Mouse (Mus musculus) Patski (cell line): ENCODE data around the gene Olfr395. TPM values are rescaled to one million over a fixed set of nuclear protein-coding genes. Genes with fewer than 3 reads are reported as not detected.
"Not testable (repeated sequence)": the region's sequence is repeated elsewhere in the genome, so short reads cannot be mapped to it uniquely, and the experiment has no call there.

Experiments used
- ATAC-seq: fragments of 100-300 bp; one replicate; pipeline ENCODE4 v1.8.0; 2021
- CTCF ChIA-PET: fragments of 350-600 bp; sonication (Branson Sonifier 250); formaldehyde crosslinking; loops from one replicate; lab custom pipeline; 2022; ENCODE audit warnings: inconsistent platforms; lab: Charles Lee
- POLR2A ChIA-PET: fragments of 350-600 bp; sonication (Branson Sonifier 250); formaldehyde crosslinking; loops from one replicate; lab custom pipeline; 2022; ENCODE audit warnings: antibody characterized with exemption, inconsistent platforms; lab: Charles Lee
- DNase-seq: peaks from one replicate; pipeline ENCODE4 v3.0.0-alpha.2; 2011; ENCODE audit warnings: low read depth, low spot score
- H3K27me3 ChIP-seq: fragments of 371-371 bp; one replicate; pipeline ENCODE4 v1.5.1; 2021
- CTCF ChIP-seq: fragments of 100-300 bp; IDR thresholded peaks from one replicate; pipeline ENCODE4 v1.5.1; 2021
- in situ Hi-C: fragments of 300-500 bp; cut with MboI; formaldehyde crosslinking; loops from 3 replicates; pipeline ENCODE4 v1.11.1; 2018; ENCODE audit warnings: low pct_unique_long_range_greater_than_20kb, mixed read lengths
- polyA plus RNA-seq: library from polyadenylated mRNA; unstranded; gene quantifications from one replicate; pipeline ENCODE4 v1.2.3, GENCODE M21; 2021

Olfr395 gene
- polyA plus RNA-seq = not detected

DNA sequence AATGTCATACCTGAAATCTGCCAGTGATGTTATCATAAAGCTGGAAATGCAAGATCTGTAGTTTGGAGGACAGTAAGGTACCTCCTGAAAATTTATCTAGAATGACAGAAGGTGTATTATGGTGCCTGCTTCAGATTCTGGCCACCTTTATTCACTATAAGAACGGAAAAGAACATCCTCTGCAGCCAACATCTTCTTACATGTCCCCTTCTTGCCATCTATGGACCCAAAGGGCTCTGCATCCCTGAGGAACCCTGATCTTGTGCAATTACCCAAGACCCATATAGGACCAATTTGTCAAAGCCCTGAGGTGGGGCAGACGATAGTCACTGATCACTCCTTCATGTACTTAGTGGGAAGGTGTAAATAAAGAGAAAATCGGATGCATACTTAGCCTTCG, at the start of gene Olfr395:
Olfr395 (minus strand) TSS at position 101 of the 400 bp plus-strand sequence.
- POLR2A ChIA-PET, ATAC-seq, in situ Hi-C loops, DNase-seq, H3K27me3 ChIP-seq, CTCF ChIA-PET: not testable (repeated sequence)

GRCm38 (mm10) chr11:73936377-73936776, 27.3 kb upstream of the Olfr395 start, which contains the start of gene Olfr23:
Gene Olfr23, plus strand, starts transcription at chr11:73936677.
- in situ Hi-C loops = no loop called here
- DNase-seq (no peak), ATAC-seq (no peak)
- POLR2A ChIA-PET = no interaction called here
- H3K27me3 ChIP-seq = no peaks in the 10 kb centered on the region
- CTCF ChIA-PET = no interaction called here
- TF ChIP-seq CTCF = no peak

DNA sequence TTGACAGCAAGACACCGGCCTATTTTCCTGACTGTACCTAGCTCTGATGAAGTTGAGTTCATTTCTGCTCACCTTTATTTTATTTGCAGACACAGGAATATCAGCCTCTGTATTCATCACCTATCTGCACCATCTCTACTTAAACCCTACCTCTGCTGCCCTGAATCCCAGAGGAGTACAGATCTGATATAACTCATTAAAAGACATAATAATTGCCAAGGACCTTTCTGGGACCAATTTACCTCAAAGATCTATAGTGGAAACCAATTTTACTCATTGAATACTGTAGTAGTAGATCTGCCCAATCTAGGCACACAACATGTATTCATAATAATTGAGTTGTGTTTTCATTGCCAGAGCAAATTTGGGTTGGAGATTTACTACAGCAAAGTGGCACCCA, 18.4 kb downstream of the Olfr395 start, which contains the start of gene Olfr394:
Olfr394 (minus strand) TSS at position 101 of the 400 bp plus-strand sequence.
- no peak for TF ChIP-seq CTCF
- CTCF ChIA-PET = no interaction called here
- in situ Hi-C loops = no loop called here
- no peak for DNase-seq
- POLR2A ChIA-PET = no interaction called here
- no peaks in the 10 kb centered on the region for H3K27me3 ChIP-seq
- no peak for ATAC-seq

Other genes starting within 250 kb of the Olfr395 start
- not detected for gene Zfp735, start 220.5 kb downstream of the Olfr395 start, polyA plus RNA-seq
- not detected for gene Olfr389, start 128.6 kb downstream of the Olfr395 start, polyA plus RNA-seq
- gene Olfr390, start 126.3 kb downstream of the Olfr395 start, polyA plus RNA-seq = not detected
- not detected for gene Olfr391-ps, start 106.2 kb downstream of the Olfr395 start, polyA plus RNA-seq
- gene Olfr392, start 92.2 kb downstream of the Olfr395 start, polyA plus RNA-seq = not detected
- gene Olfr393, start 57.8 kb downstream of the Olfr395 start, polyA plus RNA-seq = not detected
- gene Olfr394, start 18.5 kb downstream of the Olfr395 start, polyA plus RNA-seq = not detected
- not detected for gene Olfr23, start 27.4 kb upstream of the Olfr395 start, polyA plus RNA-seq
- not detected for gene Olfr397, start 51.5 kb upstream of the Olfr395 start, polyA plus RNA-seq
- gene Olfr398, start 81.1 kb upstream of the Olfr395 start, polyA plus RNA-seq = not detected
- not detected for gene Olfr139, start 147.3 kb upstream of the Olfr395 start, polyA plus RNA-seq
- not detected for gene Olfr399, start 147.3 kb upstream of the Olfr395 start, polyA plus RNA-seq
- not detected for gene Zfp616, start 160.7 kb upstream of the Olfr395 start, polyA plus RNA-seq
- gene Olfr401, start 204.4 kb upstream of the Olfr395 start, polyA plus RNA-seq = not detected
- gene Olfr402, start 244.2 kb upstream of the Olfr395 start, polyA plus RNA-seq = not detected